Mouse (Mus musculus): ENCODE measurements around the gene Shroom3.

DNA sequence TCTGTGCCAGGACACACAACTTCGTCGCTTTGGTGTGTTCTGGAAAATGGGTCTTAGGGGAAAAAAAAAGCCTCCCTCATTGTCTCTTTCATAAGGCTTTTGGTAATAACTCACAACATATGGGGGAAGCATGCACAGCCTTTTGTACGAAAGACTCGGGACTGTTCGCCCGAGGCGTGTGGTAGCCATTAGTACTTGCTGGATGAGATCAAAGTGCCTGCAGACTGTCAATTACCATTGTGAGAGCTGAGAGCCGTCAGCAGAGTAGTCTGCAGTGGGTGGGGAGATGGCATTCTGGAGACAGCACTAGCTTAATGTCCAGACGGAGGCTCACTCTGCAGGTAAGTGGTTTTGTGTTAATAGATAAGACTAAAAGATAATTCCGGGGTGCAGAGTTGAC is 232.2 kb downstream of the Shroom3 start:
- no peak for TF ChIP-seq CTCF (IDR thresholded peaks at IDR 0.05; ENCODE audit: control insufficient read depth, insufficient read depth, insufficient read length)
- no peak for TF ChIP-seq MAX (IDR thresholded peaks at IDR 0.05)
- TF ChIP-seq CEBPB (IDR thresholded peaks at IDR 0.05; ENCODE audit: low read depth): no peak
- no peak for TF ChIP-seq FOSL1 (IDR thresholded peaks at IDR 0.05; ENCODE audit: insufficient read depth, low read length, poor library complexity, severe bottlenecking)
- TF ChIP-seq MYOD1 (IDR thresholded peaks at IDR 0.05; ENCODE audit: control insufficient read depth, insufficient read length, low read depth): no peak
- no peak for TF ChIP-seq USF1 (IDR thresholded peaks at IDR 0.05; ENCODE audit: low read depth)
- TF ChIP-seq MYOG (IDR thresholded peaks at IDR 0.05; ENCODE audit: control insufficient read depth, extremely low read depth, insufficient read length): no peak
